Mouse (Mus musculus): ENCODE measurements around the gene Traf3. TPM values are rescaled to one million over a fixed set of nuclear protein-coding genes. Genes with fewer than 3 reads are reported as not detected.
A peak's percentile ranks its signal among the peaks of the same experiment; 100 is the strongest.

Gene Traf3
- polyA plus RNA-seq, 1 experiment from 2014 or later: 10.1 TPM

DNA sequence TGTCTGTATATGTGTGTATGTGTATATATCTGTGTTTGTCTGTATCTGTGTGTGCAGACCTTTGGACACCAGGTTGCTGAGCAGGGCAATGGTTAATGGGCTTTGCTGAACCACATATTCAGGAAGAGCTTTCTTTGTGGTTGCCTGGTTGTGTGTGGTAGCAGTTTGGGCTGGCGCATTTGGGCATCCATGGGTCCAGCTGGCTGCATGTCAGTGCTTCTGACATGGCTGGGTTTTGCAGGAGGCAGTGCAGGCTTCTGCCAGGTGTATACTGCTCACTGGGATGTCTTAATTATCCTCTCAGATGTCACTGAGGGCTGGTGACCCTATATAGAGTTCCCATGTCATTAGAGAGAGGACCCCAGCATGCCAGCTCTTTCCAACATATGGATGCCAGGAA lies 10.4 kb upstream of the Traf3 start:
- Histone ChIP-seq H3K27ac (no peak overlapping the region), H3K9me3 (replicated peaks) (no peaks in the 10 kb centered on the region), H3K36me3 (no peaks in the 10 kb centered on the region), H3K4me2 (no peak overlapping the region), H3K9ac (no peak overlapping the region), H3K4me3 (replicated peaks) (no peak overlapping the region), H3K4me1 (peaks cover 7% of the 10 kb centered on the region), H3K27me3 (no peaks in the 10 kb centered on the region)
- WGBS: 88% methylated on average over 1 of the region's 1 CpGs
- no peak for ATAC-seq (replicated peaks; ENCODE audit: low FRiP score)

DNA sequence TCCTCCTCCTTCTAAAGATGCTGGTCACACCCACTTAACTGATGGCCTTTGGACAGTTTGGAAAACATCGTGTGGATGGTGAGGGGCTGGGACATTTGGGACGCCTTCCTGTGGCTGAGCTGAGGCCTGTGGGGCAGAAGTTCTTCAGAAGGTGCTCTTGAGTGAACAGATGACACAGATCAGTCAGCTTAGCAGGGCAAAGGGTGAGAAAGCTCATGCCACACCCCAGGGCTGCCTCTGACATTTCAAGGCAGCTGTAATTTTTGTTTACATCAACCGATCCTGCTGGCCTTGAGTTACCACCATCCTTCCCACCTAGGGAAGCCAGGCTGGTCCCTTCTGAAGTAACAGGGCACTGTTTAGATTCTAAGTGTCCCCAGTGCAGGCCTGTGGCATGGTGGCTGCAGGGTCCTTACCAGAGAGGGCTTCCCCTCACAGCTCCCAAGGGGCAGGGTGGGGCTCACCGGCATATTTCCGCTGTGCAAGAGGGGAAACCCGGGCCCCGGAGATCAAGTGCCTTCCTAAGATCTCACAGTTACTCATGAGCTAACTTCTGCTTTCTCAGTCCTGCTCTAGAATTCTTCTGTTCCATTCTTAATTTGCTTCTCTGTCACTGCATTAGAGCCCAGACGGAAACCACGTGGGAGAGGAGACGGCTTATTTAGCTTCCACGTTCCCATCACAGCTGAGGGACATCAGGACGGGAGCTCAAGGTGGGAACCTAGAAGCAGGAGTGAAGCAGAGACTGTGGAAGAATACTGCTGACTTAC lies 6.3 kb upstream of the Traf3 start:
- Histone ChIP-seq H3K4me3 (replicated peaks) (no peak overlapping the region), H3K4me2 (no peak overlapping the region), H3K27me3 (no peaks in the 10 kb centered on the region), H3K27ac (0 out of 2 replicates have a peak overlapping the region, but pooled peaks have one; percentile 42), H3K4me1 (peaks cover 33% of the 10 kb centered on the region), H3K36me3 (no peaks in the 10 kb centered on the region), H3K9me3 (replicated peaks) (no peaks in the 10 kb centered on the region), H3K9ac (no peak overlapping the region)
- ATAC-seq (replicated peaks; ENCODE audit: low FRiP score): no peak
- 38% methylated on average over 12 of the region's 12 CpGs for WGBS

DNA sequence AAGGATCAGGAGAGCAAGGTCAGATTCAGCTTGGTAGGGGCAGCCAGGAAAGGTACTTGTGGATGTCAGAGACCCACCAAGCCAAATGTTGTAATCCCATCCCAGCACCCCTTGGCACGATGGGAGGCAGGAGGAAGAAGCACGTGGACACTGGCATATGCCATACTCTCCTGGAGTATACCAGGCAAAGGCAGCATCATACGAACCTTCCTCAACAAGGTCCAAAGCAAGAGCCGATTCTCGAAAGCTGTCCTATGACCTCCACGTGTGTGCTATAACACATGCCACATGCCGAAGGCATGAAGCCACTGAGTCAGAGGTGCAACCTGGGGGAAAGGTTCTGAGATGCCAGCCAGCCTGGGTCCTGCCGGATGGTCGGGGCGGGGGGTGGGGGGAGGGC lies 5.3 kb upstream of the Traf3 start:
- no peak overlapping the region for H3K4me3 ChIP-seq (replicated peaks)
- no peak for ATAC-seq (replicated peaks; ENCODE audit: low FRiP score)

DNA sequence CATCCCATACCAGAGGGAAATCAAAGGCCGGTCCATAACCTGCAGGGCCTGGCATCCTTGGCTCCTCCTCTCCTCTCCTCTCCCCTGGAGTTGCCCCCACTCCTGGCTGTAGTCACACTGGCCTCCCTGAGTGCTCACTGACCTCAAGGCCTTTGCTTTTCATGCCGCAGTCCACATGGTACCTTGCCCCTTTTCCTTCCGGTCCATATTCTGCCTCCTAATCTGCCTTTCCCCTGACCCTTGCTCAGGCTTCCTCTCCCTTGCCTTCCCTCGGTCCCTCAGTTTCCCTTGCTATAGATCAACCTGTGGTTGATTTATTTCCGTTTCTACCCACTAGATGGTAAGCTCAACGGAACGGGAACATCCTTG lies 4.2 kb upstream of the Traf3 start:
- Histone ChIP-seq H3K4me1 (peaks cover 45% of the 10 kb centered on the region), H3K27me3 (no peaks in the 10 kb centered on the region), H3K36me3 (no peaks in the 10 kb centered on the region), H3K27ac (peak overlapping the region; percentile 28), H3K4me2 (peak overlapping the region; percentile 59), H3K4me3 (replicated peaks) (no peak overlapping the region), H3K9ac (no peak overlapping the region), H3K9me3 (replicated peaks) (no peaks in the 10 kb centered on the region)
- ATAC-seq (replicated peaks; ENCODE audit: low FRiP score): no peak
- 27% methylated on average over 7 of the region's 7 CpGs for WGBS

More for the DNA sequence above, 5.3 kb upstream of the Traf3 start:
- H3K36me3 ChIP-seq: no peaks in the 10 kb centered on the region
- peaks cover 44% of the 10 kb centered on the region for H3K4me1 ChIP-seq
- no peak overlapping the region for H3K27ac ChIP-seq
- 90% methylated on average over 10 of the region's 10 CpGs for WGBS
- H3K27me3 ChIP-seq: no peaks in the 10 kb centered on the region
- H3K9ac ChIP-seq: no peak overlapping the region
- no peaks in the 10 kb centered on the region for H3K9me3 ChIP-seq (replicated peaks)
- H3K4me2 ChIP-seq: no peak overlapping the region

DNA sequence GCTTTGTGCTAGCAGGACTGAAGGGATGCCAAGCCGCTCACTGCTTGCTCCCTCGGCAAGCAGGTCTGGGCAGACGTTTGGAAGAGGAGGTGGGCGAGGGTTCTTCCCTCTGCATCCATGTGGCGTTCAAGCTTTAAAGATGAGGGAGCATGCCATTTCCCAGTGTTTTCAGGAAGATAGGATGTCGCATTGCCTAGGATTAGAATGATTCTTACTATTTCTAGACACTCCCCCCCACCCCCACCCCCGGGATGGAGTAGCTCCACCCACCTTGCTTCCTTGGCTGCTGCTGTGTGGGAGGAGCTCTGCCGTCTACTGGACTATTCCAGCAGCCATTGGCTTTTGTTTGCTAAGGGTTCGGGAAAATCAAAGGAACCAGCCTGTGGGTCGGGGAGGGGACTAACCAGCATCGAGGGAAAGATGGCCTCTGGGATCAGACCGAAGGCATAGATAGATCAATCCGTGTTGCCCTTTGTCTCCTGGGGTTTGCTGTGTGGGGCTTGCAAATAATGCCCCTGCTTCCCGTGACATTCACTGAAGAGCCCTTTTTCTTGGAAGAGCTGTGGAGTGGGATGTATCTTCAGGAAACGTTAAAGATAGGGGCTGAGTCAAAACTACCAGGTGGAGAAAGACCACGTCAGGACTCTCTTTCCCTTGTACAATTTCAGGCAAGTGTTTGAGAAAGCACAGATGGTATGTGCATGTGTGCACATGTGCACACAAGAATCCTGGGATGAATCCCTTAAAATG lies 3.7 kb upstream of the Traf3 start:
- no peak; the same call in 1 of the 2 replicates for ATAC-seq (replicated peaks; ENCODE audit: low FRiP score)
- peak overlapping the region; percentile 40 for H3K9ac ChIP-seq
- peaks cover 45% of the 10 kb centered on the region for H3K4me1 ChIP-seq
- peak overlapping the region; percentile 59 for H3K4me2 ChIP-seq
- H3K27me3 ChIP-seq: no peaks in the 10 kb centered on the region
- no peaks in the 10 kb centered on the region for H3K9me3 ChIP-seq (replicated peaks)
- no peaks in the 10 kb centered on the region for H3K36me3 ChIP-seq
- 12% methylated on average over 16 of the region's 16 CpGs for WGBS
- H3K27ac ChIP-seq: peak overlapping the region; percentile 48
- peak overlapping the region; percentile 29 for H3K4me3 ChIP-seq (replicated peaks)

DNA sequence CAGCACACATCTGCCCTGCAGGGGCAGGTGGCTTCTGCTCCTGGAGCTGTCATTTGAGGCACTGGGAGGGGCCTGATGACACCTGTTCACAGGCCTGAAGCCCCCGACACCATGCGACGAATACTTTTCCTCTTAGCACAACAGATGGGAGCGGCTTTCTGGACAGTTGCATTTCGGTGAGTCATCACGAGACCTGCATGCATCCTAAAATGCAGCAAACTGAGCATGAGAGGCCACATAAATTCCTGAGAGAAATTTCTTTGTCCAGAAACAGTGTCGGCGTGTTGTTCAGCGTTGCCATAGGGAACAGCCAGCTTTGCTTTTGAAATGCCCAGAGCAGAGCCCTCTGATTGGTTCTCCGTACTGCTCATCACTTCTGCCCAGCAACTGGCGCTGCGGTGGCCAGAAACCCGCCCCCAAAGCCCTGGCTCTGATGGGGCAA lies 1.8 kb upstream of the Traf3 start:
- H3K27ac ChIP-seq: peak overlapping the region; percentile 90
- H3K4me3 ChIP-seq (replicated peaks): peak overlapping the region; percentile 35
- H3K4me1 ChIP-seq: peaks cover 57% of the 10 kb centered on the region
- no peaks in the 10 kb centered on the region for H3K27me3 ChIP-seq
- no peaks in the 10 kb centered on the region for H3K36me3 ChIP-seq
- peak overlapping the region; percentile 32; the same call in 1 of the 2 replicates for H3K9ac ChIP-seq
- WGBS: 3% methylated on average over 13 of the region's 13 CpGs
- peak; percentile 85 for ATAC-seq (replicated peaks; ENCODE audit: low FRiP score)
- H3K4me2 ChIP-seq: peak overlapping the region; percentile 61
- no peaks in the 10 kb centered on the region for H3K9me3 ChIP-seq (replicated peaks)

DNA sequence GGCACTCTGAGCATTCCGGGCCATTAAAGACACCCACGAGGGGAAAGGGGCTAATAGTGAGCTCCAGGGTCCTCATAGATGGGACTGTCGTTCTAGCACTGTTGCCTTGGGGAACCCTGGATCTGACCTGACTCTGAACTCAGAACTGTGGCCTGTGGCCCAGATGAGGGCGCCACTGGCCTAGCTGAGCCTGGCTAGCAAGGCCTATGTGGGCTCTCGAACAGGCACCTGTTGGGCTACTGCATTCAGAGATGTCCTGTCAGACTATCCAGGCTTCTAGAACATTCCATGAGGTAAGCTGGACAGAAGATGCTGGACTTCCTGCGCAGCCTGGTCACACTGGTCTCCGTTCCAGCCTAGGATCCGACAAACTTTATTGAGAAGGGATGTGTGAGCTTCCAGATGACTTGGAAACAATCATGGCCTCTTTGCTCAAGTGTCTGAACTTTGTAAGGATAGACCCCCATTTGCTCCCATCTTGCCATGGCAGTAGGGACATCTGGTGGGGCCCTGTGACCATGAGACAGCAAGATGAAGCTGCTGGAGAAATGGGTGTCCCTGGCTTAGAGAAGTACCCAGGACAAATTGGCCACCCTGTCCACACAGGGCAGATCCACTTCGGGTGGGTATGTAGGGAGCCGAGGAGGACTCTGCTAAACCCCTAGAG lies 891 bp upstream of the Traf3 start:
- Histone ChIP-seq H3K36me3 (no peaks in the 10 kb centered on the region), H3K9me3 (replicated peaks) (no peaks in the 10 kb centered on the region), H3K4me1 (peaks cover 50% of the 10 kb centered on the region), H3K27me3 (no peaks in the 10 kb centered on the region), H3K4me3 (replicated peaks) (peak overlapping the region; percentile 86), H3K4me2 (peak overlapping the region; percentile 89), H3K9ac (peak overlapping the region; percentile 82; the same call in 1 of the 2 replicates), H3K27ac (peak overlapping the region; percentile 90)
- 71% methylated on average over 10 of the region's 10 CpGs for WGBS
- peak; percentile 16 for ATAC-seq (replicated peaks; ENCODE audit: low FRiP score)

DNA sequence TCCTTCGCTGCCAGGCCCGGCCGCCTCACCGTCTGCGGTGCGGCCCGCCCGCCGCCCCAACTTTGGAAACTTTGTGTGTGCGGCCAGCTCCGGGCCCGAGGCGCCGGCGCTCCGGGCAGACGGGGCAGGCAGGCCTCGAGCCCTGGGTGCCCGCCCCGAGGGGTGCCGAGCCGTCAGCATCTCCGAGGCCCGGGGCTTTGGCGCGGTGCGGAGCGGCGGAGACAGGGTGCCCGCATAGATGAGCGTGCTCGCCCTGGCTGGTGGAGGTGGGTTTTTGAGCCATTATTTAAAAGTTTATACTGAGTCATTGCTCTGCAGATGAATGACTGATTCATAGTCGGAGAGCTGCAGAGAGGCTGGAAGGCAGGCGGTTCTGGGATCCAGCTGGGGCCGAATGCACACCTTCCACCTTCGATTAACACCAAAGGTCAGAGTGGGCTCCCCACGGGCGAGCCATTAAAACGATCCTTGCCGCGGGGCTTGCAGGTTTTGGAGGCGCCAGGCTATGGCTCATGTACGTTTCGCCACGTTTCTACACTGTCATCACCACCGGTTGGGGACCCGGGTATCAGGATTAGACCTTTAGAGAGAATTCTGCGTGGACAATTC lies 615 bp downstream of the Traf3 start:
- H3K27me3 ChIP-seq: no peaks in the 10 kb centered on the region
- peak; percentile 23; the same call in 1 of the 2 replicates for ATAC-seq (replicated peaks; ENCODE audit: low FRiP score)
- H3K36me3 ChIP-seq: no peaks in the 10 kb centered on the region
- peak overlapping the region; percentile 82 for H3K9ac ChIP-seq
- H3K4me2 ChIP-seq: peak overlapping the region; percentile 89
- peaks cover 50% of the 10 kb centered on the region for H3K4me1 ChIP-seq
- peak overlapping the region; percentile 86 for H3K4me3 ChIP-seq (replicated peaks)
- peak overlapping the region; percentile 90 for H3K27ac ChIP-seq
- H3K9me3 ChIP-seq (replicated peaks): no peaks in the 10 kb centered on the region
- under 1% methylated on average over 48 of the region's 48 CpGs for WGBS

DNA sequence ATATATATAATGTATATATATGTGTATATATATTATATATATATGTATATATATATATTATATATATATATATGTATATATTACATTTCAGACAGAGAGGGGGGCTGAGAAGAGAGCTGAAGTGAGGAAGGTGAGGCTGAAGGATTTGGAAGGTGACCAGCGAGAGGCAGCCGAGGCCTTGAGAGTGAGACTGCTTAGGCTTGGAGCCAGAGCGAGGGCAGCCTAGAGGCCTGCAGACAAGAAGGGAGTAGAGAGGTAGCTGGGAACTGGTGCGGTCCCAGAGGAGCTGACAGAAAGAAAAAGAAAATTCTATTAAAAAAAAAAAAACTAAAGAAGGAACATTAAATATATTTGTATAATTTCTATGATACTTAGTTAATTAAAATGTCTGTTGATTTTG lies 2.7 kb downstream of the Traf3 start:
- Histone ChIP-seq H3K27me3 (no peaks in the 10 kb centered on the region), H3K9me3 (replicated peaks) (no peaks in the 10 kb centered on the region), H3K4me3 (replicated peaks) (no peak overlapping the region), H3K36me3 (no peaks in the 10 kb centered on the region), H3K4me1 (peaks cover 32% of the 10 kb centered on the region), H3K9ac (no peak overlapping the region), H3K4me2 (no peak overlapping the region), H3K27ac (no peak overlapping the region)
- WGBS: 85% methylated on average over 4 of the region's 4 CpGs
- no peak for ATAC-seq (replicated peaks; ENCODE audit: low FRiP score)

DNA sequence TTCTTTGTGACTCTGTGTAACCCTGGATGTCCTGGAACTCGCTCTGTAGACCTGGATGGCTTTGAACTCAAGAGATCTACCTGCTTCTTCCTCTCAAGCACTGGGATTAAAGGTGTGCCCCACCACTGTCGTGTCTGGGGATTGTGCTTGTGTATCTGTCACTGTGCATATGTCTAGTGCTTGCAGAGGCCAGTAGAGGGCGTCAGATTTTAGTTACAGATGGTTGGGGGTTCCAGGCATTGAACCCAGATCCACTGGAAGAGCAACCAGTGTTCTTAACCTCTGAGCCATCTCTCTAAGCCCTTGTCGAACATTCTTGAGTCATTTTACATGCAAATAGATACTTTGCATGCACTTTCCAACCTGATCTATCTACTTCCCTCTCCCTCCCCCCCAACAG lies 12.6 kb downstream of the Traf3 start:
- H3K27ac ChIP-seq: no peak overlapping the region
- no peak for ATAC-seq (replicated peaks; ENCODE audit: low FRiP score)
- H3K27me3 ChIP-seq: no peaks in the 10 kb centered on the region
- H3K4me1 ChIP-seq: no peaks in the 10 kb centered on the region
- no peaks in the 10 kb centered on the region for H3K9me3 ChIP-seq (replicated peaks)
- no peak overlapping the region for H3K4me2 ChIP-seq
- H3K9ac ChIP-seq: no peak overlapping the region
- WGBS: 78% methylated on average over 4 of the region's 4 CpGs
- H3K4me3 ChIP-seq (replicated peaks): no peak overlapping the region
- 0 out of 2 replicates have a peak, but pooled peaks cover 5% of the 10 kb centered on the region for H3K36me3 ChIP-seq

DNA sequence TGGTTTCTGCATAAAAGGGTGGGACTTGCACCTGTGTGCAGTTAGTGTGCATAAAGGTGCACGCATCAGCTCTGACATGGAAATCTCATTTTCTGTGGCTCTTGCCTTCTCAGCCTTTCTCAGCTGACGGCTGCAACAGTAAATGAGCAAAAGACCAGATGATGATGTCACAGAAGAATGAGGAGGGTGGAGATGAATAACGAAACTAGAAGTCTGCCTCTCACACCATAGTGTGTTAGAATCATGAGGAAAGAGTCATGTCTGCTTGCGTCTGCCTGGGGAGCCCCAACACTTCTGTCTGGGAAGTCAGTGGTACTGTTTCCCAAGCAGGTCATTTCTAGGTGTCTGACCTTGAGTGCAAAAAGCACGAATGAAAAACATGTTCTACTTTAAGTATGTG lies 15.7 kb downstream of the Traf3 start:
- ATAC-seq (replicated peaks; ENCODE audit: low FRiP score): no peak
- Histone ChIP-seq H3K9ac (no peak overlapping the region), H3K27me3 (no peaks in the 10 kb centered on the region), H3K4me2 (no peak overlapping the region), H3K4me3 (replicated peaks) (no peak overlapping the region), H3K4me1 (peaks cover 6% of the 10 kb centered on the region; the same call in 1 of the 2 replicates), H3K36me3 (0 out of 2 replicates have a peak, but pooled peaks cover 3% of the 10 kb centered on the region), H3K27ac (no peak overlapping the region), H3K9me3 (replicated peaks) (no peaks in the 10 kb centered on the region)
- 77% methylated on average over 5 of the region's 5 CpGs for WGBS

Data from kidney, embryonic 15.5 days (tissue).